Mouse (Mus musculus) liver, embryonic 14.5 days (tissue): ENCODE results near the gene Wipf1. TPM values are rescaled to one million over a fixed set of nuclear protein-coding genes. Genes with fewer than 3 reads are reported as not detected.
A peak's percentile ranks its signal among the peaks of the same experiment; 100 is the strongest.

Experiments used
- ATAC-seq: fragments of 200-750 bp; cut with Nextera tagmentation; 2 replicates; pipeline ENCODE4 v1.8.0; 2017; ENCODE audit warnings: moderate number of reproducible peaks, mild to moderate bottlenecking, moderate library complexity; ENCODE audit not compliant: insufficient read depth
- DNase-seq, 3 experiments: peaks; one replicate each; pipeline ENCODE4 v3.0.0-alpha.2; 2012 to 2013; ENCODE audit warnings: low read depth in 3 of 3, low spot score in 3 of 3
- H3K27ac ChIP-seq: fragments of 300-500 bp; sonication (generic); 2 replicates; pipeline ENCODE4 v1.5.1; 2014; ENCODE audit warnings: moderate library complexity, mild to moderate bottlenecking, control low read depth, inconsistent platforms
- H3K27me3 ChIP-seq: fragments of 300-500 bp; sonication (generic); 2 replicates; pipeline ENCODE4 v1.6.1; 2014; ENCODE audit warnings: mild to moderate bottlenecking, low read length, moderate library complexity; ENCODE audit not compliant: control insufficient read depth, insufficient read depth
- H3K36me3 ChIP-seq: fragments of 300-500 bp; sonication (generic); replicated peaks from 2 replicates; pipeline ENCODE4 v1.6.1; 2014; ENCODE audit warnings: low read depth; ENCODE audit not compliant: control insufficient read depth, insufficient read depth
- H3K4me1 ChIP-seq, 2 experiments: fragments of 200-500 bp in 1 of 2; fragments of 300-500 bp in 1 of 2; sonication (generic) in 1 of 2; replicated peaks; 2 replicates each; pipeline ENCODE4 v1.6.1; 2012 to 2014; ENCODE audit warnings: antibody characterized with exemption in 1 of 2, inconsistent platforms in 1 of 2, low read length in 1 of 2; ENCODE audit not compliant: control insufficient read depth in 2 of 2, insufficient read depth in 2 of 2
- H3K4me2 ChIP-seq: fragments of 300-500 bp; sonication (generic); 2 replicates; pipeline ENCODE4 v1.6.1; 2014; ENCODE audit warnings: low read depth, mild to moderate bottlenecking, control low read depth, moderate library complexity
- H3K4me3 ChIP-seq, 2 experiments: fragments of 200-500 bp in 1 of 2; fragments of 300-500 bp in 1 of 2; sonication (generic) in 1 of 2; 2 replicates each; pipeline ENCODE4 v1.5.1; 2012 to 2014; ENCODE audit warnings: low read depth in 2 of 2, low read length in 2 of 2, mild to moderate bottlenecking in 2 of 2, control low read depth in 1 of 2, inconsistent platforms in 1 of 2, moderate library complexity in 1 of 2; ENCODE audit not compliant: insufficient read depth in 1 of 2
- H3K9ac ChIP-seq: fragments of 300-500 bp; sonication (generic); replicated peaks from 2 replicates; pipeline ENCODE4 v1.6.1; 2014; ENCODE audit warnings: mild to moderate bottlenecking, control low read depth, moderate library complexity
- H3K9me3 ChIP-seq: fragments of 300-500 bp; sonication (generic); 2 replicates; pipeline ENCODE4 v1.6.1; 2016; ENCODE audit warnings: low read length, mixed read lengths; ENCODE audit not compliant: control insufficient read depth
- CTCF ChIP-seq: IDR thresholded peaks from 2 replicates; pipeline ENCODE4 v1.5.1; 2016; ENCODE audit warnings: antibody characterized with exemption, low read depth, control low read depth
- EP300 ChIP-seq: IDR thresholded peaks from 2 replicates; pipeline ENCODE4 v1.6.1; 2016; ENCODE audit warnings: antibody characterized with exemption, low read depth
- WGBS: fragments of 180-500 bp; shearing (Covaris S2); extraction: QIAGEN DNeasy Blood & Tissue Kit; methylation state at CpG from one replicate; pipeline ENCODE4 v1.1.7; 2014; ENCODE audit not compliant: insufficient replicate concordance; 5-methylcytosine and 5-hydroxymethylcytosine counted together
- polyA plus RNA-seq, 2 experiments: library from polyadenylated mRNA; depleted of rRNA in 1 of 2; stranded (reverse) in 1 of 2; unstranded in 1 of 2; fragments of >200 nt; fragmentation: Nextera tagmentation in 1 of 2; extraction: Ambion mirVana in 1 of 2; gene quantifications; 2 replicates each; pipeline versions ENCODE4 v1.2.1 to v1.2.3; 2012 to 2014

Gene Wipf1
- polyA plus RNA-seq, 2 experiments = 3.4 to 4.1 TPM

GRCm38 (mm10) chr2:73485236-73486119 lies 44.1 kb downstream of the Wipf1 start:
- H3K9ac ChIP-seq = peak overlapping the region; percentile 78
- peak; percentile 64 to 74 (median 71) for DNase-seq
- no peaks in the 10 kb centered on the region for H3K9me3 ChIP-seq
- H3K36me3 ChIP-seq = no peaks in the 10 kb centered on the region
- H3K4me3 ChIP-seq = peak overlapping the region; percentile 66 to 94
- H3K27ac ChIP-seq = peak overlapping the region; percentile 80
- WGBS = 9% methylated on average over 26 of the region's 26 CpGs
- H3K27me3 ChIP-seq = no peaks in the 10 kb centered on the region
- H3K4me2 ChIP-seq = peak overlapping the region; percentile 88
- TF ChIP-seq EP300 (no peak; the same call in 1 of the 2 replicates), CTCF (peak; percentile 25; the same call in 1 of the 2 replicates)
- peaks cover 21 to 33% of the 10 kb centered on the region in 2 experiments for H3K4me1 ChIP-seq
- ATAC-seq = peak; percentile 90

DNA sequence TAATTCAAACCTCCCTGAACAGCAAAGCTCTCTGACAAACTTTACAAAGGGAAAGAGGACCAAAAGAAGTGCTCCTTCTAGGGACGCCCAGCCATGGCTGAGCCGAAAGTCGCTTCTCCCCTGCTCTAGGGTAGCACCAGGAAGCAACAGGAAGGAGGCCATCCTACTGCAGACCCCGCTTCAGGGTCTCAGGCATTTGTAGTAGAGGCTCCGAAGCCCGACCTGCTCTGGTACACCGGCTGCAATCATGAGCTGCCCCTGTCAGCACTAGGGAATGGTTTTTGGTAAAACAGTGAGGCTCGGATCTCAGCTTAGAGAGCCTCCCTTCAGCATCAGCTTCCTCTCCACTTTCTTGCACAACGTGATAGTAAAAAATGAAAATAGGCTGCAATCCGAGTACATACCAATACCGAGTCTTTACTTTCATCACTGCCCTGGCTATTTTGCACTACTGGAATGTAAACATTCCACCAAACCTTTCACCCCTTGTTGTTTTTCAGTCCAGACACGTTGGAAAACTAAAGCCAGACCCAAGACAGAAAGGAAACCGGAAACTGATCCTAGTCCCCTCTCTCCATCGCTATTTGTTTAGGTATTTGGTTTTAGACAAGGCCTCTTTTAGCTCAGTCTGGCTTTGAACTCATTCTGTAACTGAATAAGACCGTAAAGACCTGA lies 44.8 kb downstream of the Wipf1 start:
- Histone ChIP-seq H3K9me3 (no peaks in the 10 kb centered on the region), H3K9ac (peak overlapping the region; percentile 78), H3K36me3 (no peaks in the 10 kb centered on the region), H3K4me1 (peaks cover 21 to 31% of the 10 kb centered on the region in 2 experiments), H3K27ac (peak overlapping the region; percentile 80), H3K4me2 (peak overlapping the region; percentile 88), H3K27me3 (no peaks in the 10 kb centered on the region), H3K4me3 (peak overlapping the region; percentile 66 to 94)
- no peak for TF ChIP-seq EP300
- TF ChIP-seq CTCF = no peak
- WGBS = 9% methylated on average over 15 of the region's 15 CpGs
- peak; percentile 36; the same call in 1 of the 2 replicates for ATAC-seq
- DNase-seq = no peak

GRCm38 (mm10) chr2:73478805-73479204 lies 50.7 kb downstream of the Wipf1 start:
- Histone ChIP-seq H3K9me3 (no peaks in the 10 kb centered on the region), H3K4me2 (no peak overlapping the region), H3K27ac (no peak overlapping the region), H3K9ac (no peak overlapping the region), H3K36me3 (no peaks in the 10 kb centered on the region), H3K4me1 (peaks cover 6 to 16% of the 10 kb centered on the region in 2 experiments), H3K27me3 (no peaks in the 10 kb centered on the region), H3K4me3 (no peak overlapping the region)
- WGBS = 81% methylated on average over 6 of the region's 6 CpGs
- no peak for ATAC-seq
- no peak for TF ChIP-seq EP300
- peak; percentile 54 for TF ChIP-seq CTCF
- no peak for DNase-seq

- Histone ChIP-seq H3K4me1 (peaks cover 6 to 15% of the 10 kb centered on the region in 2 experiments), H3K4me3 (no peak overlapping the region), H3K36me3 (no peaks in the 10 kb centered on the region), H3K9ac (no peak overlapping the region), H3K27me3 (no peaks in the 10 kb centered on the region), H3K27ac (no peak overlapping the region), H3K9me3 (no peaks in the 10 kb centered on the region), H3K4me2 (no peak overlapping the region)
- WGBS = 73% methylated on average over 7 of the region's 7 CpGs
- ATAC-seq = no peak
- TF ChIP-seq CTCF = no peak
- TF ChIP-seq EP300 = no peak
- no peak for DNase-seq
Measured at GRCm38 (mm10) chr2:73477501-73477900, 52.0 kb downstream of the Wipf1 start.

DNA sequence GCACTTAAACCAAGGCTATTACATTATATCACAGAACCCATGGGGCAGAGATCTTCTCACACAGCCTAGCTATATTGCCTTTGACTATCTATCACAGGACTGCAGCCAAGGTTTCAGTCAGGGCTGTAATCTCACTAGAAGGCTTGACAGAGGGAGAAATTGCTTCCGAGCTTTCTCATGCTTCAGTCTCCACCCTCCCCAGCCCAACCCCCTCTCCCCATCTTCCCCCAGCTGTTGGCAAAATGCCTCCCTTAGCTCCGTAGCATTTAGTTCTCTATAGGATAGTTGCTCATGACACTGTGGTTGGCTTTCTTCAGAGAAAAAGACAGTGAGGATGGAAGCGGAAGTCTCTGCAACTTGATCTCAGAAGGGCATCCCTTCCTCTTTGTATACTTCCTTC lies 54.0 kb downstream of the Wipf1 start:
- no peak overlapping the region for H3K9ac ChIP-seq
- no peaks in the 10 kb centered on the region for H3K36me3 ChIP-seq
- H3K9me3 ChIP-seq = no peaks in the 10 kb centered on the region
- ATAC-seq (peak; percentile 81), DNase-seq (no peak)
- TF ChIP-seq EP300 (peak; percentile 52; the same call in 1 of the 2 replicates), CTCF (no peak)
- no peaks in the 10 kb centered on the region for H3K27me3 ChIP-seq
- peak overlapping the region; percentile 11; the same call in 1 of the 2 replicates for H3K4me2 ChIP-seq
- 15% methylated on average over 3 of the region's 3 CpGs for WGBS
- no peak overlapping the region for H3K4me3 ChIP-seq
- H3K4me1 ChIP-seq = peaks cover 6 to 21% of the 10 kb centered on the region in 2 experiments
- no peak overlapping the region for H3K27ac ChIP-seq
